Mouse (Mus musculus): Measurements from ENCODE around the gene Asphd2.

Asphd2 gene

DNA sequence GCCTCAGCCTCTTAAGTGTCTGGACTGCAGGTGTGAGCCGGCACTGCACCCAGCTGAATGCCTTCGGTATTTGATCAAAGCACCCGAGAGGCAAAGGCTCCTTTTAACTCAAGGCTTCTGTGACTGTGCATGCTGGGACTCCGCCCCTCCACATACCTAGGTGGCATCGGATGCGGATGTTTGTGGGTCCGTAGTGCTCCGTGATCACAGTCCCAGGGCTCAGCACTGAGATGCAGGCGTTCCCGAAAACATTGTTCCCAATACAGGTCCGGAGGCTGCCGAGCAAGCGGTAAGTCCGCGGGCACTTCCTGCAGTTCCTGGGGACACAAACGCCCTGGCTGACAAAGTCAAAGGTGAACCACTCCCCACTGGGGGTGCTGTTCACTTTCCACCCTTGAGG is 3.7 kb downstream of the Asphd2 start:
- no peak for DNase-seq (ENCODE audit: low spot score)

DNA sequence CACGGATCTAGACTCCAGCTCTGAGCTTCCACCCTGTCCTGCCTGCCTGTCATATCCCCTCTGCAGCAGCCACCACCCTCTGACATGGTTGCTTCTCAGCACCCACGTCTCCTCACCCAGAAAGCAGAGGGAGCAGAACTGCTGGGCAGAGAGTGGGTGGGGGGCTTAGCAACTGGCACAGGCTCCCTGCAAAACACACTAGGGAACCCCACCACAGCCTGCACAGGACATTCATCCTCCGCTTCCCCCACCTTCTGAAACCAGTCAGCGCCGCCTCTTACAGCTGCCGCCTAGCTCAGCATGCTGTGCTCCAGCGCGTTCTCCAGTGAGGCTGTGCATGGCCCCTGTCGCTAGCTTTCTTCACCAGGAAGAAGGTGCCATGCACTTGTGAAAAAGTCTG is 5.3 kb downstream of the Asphd2 start:
- no peak for DNase-seq (ENCODE audit: low spot score)

DNA sequence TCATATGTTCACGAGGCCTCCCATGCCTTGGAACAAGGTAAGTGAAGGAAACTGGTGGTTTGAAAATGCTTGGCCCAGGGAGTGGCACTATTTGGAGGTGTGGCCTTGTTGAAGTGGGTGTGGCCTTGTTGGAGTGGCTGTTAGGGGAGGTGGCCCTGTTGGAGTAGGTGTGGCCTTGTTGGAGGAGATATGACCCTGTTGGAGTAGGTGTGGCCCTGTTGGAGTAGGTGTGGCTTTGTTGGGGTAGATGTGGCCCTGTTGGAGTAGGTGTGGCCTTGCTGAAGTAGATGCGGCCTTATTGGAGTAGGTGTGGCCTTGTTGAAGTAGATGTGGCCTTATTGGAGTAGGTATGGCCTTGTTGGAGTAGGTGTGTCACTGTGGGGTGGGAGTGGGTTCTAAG is 8.7 kb downstream of the Asphd2 start:
- DNase-seq (ENCODE audit: low spot score): no peak

DNA sequence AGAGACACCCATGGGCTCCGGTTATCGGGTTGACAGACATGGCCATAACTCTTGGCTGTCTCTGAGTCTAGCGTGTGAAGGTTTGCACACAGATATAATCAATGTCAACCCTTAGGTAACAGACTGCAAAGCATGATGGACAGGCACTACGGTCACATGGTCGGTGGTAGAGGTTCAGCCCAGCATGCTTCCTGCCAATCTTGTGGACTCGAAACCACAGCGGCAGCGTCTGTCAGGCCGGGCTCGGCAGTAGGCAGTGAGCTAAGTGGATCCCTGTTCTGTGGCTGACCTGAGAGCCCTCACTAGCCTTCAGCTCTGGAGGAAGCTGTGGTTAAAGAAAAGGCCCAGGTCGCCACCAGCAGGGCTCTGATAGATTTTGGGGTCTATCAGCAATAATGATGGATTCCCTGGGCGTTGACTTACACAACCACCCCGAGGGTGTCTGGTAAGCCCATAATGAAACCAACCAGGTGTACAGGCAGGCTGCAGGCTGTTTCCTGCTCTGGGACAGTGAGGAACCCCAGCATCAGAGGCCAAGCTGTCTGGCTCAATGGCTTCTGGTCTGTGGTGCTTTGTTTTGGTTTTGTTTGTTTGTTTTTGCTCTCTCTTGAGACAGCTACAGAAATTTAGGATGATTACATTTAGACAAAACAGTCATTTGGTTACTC is 9.7 kb downstream of the Asphd2 start:
- no peak for DNase-seq (ENCODE audit: low spot score)

DNA sequence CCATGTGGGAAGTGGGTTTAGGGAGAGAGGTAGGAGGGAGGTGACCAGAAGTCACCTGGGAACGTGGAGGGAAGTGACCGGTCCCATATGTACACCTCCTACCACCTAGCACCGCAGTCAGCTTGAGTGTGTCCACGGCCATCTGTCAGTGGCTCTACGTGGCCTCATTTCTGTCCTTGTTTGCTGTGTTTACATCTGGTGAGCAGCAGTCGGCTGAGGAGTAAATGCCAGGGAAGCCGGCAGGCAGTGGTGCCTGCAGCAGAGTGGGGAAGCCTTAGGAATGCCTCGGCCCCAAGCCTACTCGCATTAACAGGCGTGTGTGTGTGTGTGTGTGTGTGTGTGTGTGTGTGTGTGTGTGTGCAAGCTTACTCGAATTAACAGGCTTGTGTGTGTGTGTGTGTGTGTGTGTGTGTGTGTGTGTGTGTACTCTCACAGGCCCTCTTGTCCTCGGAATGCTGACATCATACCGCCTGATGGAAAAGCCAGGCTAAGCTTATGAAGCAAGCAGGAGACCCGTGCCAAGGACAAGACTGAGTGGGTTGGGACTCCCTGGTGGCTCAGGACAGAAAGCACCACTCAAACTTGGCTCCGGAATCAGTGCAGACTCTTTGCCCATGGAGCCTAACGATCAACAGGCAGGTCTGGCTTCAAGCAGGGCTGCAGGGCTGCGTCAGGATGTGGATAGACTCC is 11.9 kb downstream of the Asphd2 start:
- DNase-seq (ENCODE audit: low spot score): peak; percentile 62

DNA sequence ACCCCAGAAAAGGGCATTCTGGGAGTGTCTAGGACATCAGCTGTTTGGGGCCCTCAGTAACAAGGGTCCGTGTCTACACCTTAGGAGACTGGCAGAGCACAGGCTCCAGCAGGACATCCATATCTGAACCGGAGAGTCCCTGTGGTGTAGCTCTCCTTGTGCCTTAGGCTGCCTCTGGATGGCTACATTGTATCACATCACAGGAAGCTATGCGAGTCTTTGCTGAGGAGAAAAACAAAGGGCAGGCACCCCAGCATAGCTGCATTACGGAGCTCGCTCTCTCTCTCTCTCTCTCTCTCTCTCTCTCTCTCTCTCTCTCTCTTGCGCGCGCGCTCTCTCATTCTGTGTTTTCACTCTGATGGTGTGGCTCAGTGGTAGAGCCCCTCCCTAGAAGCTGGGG is 12.6 kb downstream of the Asphd2 start:
- no peak for DNase-seq (ENCODE audit: low spot score)

DNA sequence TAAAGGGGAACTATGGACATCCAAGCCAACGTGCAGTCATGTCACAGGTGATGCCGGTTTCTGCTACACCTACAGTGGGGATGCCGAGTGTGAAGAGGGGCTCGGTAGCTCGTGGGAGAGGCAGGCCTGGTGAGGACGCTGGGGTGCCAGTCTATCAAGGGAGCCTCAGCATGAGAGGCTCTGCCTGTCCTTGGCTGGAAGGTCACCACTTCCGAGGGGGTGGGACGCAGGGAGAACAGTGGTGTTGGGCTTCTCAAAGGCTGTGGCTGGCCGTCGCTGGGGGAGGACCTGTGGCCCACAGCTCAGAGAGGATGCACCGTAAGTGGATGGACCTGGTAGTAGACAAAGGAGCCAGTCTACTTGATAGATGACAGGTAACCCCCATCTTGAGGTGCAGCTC is 13.5 kb downstream of the Asphd2 start:
- DNase-seq (ENCODE audit: low spot score): no peak

DNA sequence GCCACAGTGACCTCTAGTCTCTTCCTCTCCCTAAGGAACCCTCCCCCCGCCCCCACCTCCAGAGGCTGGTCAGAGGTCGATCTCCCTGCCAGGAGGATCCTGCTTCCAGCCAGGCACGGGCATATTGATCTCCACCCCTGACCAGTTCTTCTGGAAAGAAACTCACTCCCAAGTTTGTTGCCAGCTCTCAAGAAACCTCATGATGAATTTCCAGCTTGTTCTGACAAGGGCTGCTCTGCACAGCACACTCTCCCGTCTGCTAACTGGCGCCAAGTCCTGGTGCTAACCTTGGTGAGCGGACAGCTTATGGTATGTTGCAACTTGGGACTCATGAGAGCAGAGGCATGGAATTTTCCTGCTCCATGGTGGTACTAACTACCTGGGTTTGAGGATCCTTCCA is 15.9 kb downstream of the Asphd2 start:
- DNase-seq (ENCODE audit: low spot score): no peak

DNA sequence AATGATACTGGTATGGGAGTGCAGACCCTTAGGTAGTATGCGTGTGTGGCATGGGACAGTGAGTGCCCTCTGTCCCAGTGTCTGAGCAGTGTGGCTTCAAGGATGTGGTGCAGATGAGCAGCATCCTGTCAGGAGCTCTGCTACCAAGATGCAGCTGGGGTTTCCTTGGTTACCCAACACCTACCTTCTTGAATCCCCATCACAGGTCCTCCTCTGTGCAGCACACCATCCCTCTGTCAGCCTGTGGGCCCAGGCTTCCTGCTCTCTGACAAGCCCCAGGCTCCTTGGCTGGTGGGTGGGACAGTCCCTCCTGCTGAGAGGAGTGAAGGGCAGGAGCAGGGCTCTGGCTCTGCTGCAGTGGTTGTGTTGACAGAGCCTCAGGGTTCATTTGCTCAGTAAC is 17.3 kb downstream of the Asphd2 start:
- no peak for DNase-seq (ENCODE audit: low spot score)

DNA sequence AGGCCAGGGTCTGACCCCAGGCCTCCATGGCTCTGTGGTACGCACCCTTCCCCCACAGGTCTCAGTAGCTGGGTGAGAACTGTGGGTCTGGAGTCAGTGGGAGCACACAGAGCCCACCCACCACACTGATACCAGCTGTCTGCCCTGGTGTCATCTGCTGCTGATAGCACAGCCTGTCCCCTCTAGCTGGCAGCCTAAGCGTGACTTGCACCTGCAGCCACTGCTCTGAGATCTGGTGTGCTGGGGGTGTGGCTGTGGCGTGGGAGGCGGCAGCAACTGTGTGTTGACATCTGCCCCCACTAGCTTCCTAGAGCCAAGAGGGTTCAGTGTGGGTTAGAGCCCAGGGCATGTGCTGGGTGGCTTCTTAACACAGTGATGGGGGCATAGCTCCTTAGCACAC is 18.6 kb downstream of the Asphd2 start:
- no peak for DNase-seq (ENCODE audit: low spot score)

DNA sequence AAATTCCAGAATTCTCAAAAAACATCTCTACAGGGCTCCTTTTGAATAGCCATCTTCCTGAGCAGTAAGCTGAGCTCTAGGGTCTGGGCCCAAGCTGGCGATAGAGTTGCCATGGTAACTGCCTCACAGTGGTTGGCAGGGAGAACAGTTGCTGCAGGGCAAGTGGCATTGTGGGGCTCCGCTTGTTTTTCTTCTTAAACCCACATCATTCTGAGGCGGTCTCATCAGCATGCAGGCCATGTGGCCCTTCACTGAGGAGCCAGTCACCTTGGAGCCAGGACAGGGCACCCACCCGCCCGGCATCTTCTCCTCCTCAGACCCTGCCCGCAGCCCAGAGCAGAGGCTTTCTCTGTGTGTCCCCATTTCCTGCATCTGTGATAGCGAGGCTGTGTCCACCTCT is 22.7 kb downstream of the Asphd2 start:
- no peak for DNase-seq (ENCODE audit: low spot score)

DNA sequence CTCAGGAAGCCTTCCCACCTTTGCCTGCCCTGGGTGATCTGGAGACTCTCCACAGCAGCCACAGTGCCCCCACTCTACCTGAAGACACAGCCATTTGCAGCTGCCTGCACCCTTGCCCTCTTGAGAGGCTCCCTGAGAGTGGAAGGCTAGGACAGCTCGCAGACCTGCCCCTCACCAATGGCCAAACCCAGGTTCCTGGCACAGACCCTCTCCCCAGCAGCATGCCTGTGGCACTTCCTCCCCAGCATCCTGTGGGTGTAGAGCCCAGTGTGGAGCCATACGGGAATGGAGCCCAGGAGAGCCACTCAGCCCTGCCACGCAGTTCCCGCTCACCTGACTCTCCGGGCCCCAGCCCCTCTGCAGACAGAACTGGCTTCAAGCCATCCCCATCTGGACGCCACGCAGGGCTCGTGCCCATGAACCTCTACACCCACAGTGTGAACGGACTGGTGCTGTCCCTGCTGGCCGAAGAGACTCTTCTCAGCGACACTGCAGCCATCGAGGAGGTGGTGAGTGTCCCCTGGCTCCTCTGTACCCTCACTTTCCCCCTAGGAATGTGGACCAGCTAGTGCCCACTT is 24.3 kb downstream of the Asphd2 start:
- DNase-seq (ENCODE audit: low spot score): no peak

DNA sequence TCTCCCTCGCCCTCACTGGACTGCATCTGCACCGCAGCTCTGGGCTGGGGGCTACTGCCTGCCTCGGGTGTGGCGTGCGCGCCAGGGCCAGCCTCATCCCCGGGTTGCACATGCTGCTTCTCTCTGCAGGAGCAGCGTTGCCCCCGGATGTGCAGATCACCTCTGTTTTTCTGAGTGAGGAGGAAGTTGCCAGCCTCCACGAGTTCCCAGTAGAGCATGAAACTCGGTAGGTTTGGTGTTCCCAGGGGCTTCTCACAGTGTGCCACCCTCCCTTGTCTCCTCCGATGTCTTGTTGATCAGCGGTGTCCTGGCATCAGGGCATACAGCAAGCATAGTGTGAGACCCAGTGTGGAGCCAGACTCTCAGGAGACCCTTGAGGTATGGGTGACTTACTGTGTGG is 25.3 kb downstream of the Asphd2 start:
- no peak for DNase-seq (ENCODE audit: low spot score)

DNA sequence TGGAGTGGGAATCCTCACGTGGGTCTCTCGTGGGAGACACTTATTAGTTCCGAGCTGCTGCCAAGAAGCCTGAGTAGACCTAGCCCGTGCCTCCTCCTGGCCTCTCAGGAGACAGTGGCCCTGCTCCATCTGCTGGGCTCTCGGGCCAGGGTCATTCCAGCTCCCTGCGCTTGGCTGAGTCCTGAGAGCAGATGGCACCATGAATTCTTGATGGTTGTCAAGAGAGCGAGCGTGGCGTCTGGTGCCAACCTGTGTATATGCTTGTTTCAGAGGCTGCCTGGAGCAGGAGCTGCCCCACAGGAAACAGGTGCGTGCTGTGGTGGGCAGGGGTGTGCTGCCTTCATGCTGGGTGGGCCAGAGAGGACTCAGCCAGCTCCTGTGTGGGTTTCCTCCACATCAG is 26.0 kb downstream of the Asphd2 start:
- no peak for DNase-seq (ENCODE audit: low spot score)

DNA sequence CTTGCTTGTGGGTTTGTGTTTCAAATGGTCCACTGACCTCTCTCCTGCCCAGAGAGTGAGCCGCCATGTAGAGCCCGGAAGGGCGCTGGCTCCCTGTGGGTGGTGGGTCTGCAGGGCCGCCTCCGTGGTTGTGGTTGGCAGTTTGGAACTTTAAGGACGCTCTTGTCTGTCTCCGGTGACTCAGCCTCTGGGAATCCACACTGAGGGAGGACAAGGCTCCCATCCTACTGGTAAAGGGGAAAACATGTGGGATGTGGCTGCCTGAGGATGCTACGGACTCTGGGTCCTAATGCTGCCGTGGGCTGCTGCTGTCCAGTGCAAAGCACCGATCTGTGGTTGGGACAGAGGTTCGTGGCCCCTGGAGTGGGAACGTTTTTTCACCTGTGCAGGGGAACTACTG is 26.7 kb downstream of the Asphd2 start:
- no peak for DNase-seq (ENCODE audit: low spot score)

DNA sequence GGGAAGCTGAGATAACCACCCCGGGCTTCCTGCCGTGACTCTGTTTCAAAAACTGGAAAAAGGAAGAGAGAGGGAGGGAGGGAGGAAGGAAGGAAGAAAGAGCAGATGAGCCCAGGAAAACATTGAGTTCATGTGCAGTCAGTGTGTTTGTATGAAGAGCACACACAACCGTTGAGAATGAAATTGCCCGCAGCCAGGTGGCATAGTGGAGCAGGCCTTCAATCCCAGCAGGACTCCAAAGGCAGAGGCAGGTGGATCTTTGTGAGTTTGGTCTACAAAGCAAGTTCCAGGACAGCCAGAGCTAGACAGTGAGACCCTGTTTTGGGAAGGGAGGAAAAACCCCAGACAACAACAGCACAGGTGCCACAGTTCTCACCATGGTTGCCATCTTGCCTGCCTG is 27.3 kb downstream of the Asphd2 start:
- no peak for DNase-seq (ENCODE audit: low spot score)

DNA sequence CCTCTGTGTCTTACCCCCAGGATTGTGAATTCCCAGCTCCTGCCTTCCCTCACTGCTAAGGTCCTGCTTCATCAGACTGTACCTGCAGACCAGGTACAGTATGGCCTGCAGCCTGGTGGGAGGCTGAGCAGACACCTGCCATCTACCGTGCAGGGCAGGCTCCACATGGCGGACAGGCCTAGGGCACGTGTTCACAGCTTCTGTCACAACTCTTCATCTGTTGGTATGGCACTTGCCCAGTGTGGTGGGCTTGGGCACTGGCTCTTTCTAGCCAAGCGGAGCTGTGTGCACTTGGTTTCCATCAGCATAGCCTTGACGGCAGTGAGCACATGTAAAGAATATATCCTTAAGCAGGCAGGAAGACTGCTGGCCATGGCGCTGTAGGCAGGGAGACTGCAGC is 27.8 kb downstream of the Asphd2 start:
- no peak for DNase-seq (ENCODE audit: low spot score)

DNA sequence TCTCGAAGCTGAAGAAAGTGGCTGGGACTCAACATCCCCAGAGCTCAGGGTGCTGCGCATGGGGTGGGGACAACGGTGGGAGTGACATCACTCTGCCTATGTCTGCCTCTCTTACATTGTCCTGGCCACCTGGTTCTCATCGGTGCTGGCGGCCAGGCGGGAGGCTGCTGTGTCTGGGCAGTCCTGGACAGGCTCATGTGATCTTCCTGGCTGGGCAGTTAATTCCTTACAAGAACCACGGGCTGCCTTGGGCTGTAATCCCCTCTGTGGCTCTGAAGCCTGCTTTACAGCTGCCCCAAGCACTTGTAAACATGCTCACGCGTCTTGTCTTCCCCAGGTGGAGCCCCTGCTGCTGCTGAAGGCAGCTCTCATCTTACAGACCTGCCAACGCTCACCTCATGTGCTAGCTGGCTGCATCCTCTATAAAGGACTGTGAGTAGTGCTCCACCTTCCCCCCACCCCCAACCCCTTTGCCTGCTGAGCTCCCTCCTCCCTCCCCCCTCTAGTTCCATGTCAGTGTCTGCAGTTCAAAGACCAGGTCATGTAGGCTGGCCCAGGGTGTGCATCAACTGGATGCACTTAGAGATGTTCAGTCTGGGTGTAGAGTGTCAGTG is 30.4 kb downstream of the Asphd2 start:
- DNase-seq (ENCODE audit: low spot score): peak; percentile 70

DNA sequence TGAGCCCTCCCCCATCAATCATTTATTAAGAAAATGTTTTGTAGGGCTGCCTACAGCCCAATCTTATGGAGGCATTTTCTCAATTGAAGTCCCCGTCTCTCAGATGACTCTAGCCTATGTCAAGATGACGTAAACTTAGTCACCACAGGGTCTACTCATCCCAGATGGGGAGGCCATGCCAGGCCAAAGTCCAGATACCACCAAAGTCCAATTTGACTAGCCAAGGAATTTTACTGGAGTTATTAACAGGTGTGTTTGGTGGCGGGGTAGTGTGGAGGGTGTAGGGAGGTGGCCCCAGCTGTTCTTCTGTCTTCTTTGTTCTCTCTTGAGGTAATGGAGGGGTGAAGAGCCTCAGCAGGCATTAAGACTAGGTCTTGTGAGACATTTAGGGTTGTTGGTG is 34.6 kb downstream of the Asphd2 start:
- DNase-seq (ENCODE audit: low spot score): no peak

DNA sequence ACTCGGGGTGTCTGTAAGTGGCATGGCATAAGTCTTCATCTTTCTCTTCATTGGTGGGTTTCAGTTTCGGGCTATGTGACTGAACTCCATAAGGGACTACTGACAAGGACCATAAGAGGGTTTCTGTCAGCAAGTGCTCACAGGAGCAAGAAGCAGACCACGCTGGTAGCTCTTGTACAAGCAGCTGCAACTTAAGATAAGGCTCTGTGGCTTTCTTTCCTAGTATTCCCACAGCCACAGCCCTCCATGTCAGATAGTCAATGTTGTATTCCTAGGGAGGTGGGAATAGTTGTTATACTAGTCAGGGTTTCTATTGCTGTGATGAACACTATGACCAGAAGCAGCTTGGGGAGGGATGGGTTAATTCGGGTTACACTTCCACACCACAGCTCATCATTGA is 35.1 kb downstream of the Asphd2 start:
- no peak for DNase-seq (ENCODE audit: low spot score)

DNA sequence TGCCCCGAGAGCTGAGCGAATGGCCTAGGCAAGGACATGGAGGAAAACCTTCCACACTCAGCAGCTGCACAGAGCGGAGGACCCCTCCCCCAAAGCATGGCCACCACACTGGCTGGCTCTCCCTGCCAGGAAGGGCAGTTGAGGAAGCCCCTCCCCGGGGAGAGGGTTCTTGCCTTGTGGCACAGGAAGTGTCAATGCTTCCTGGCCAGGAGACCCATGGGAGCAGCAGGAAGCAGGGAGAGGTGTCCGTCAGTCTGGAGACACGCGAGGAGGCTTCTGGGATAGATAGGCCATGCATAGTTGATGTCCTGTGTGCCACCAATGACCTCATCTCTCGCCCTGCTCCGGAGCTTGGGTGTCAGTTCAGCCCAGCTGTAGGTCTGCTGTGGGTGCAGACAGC is 38.3 kb downstream of the Asphd2 start:
- no peak for DNase-seq (ENCODE audit: low spot score)

DNA sequence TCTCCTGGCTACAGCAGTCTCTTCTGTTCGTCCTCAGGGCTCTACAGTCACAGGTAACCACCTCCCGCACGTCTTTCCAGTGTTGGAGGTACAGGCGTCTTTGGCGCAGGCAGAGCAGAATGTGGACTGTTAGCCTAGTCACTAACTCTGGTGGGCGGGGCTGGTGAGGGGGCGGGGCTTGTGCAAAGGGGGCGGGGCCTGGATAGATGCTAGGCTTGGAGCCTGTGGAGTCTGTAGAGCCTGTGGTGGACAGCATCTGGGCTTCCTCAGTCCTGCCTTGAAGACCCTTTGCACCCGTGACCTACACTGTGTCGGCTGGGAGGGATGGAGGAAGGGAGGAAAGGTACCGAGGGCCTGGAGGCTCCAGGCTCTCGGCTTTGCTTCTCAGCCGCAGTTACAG is 38.8 kb downstream of the Asphd2 start, which contains the start of gene Gm6583:
TSS of gene Gm6583 (minus strand) at position 124 of the 400 bp plus-strand sequence.
- no peak for DNase-seq (ENCODE audit: low spot score)

DNA sequence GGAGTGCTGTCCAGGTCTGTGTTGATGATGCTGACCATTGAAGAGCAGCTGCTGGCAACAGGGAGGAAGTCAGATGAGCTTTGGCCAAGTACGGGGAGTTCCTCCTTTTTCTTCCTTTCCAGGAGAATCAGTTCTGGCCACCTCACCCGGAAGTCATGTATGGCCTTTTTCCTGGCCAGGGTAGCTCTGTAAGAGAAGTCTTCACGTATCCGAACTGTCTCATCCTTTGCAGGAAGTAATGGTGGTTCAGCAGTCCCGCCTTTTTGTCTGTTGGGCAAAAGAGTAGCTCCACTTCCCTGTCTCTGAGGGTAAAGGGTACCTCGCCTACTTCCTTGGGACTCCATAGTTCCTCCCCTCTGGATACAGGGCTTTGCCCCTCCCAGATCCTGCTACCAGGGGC is 39.2 kb downstream of the Asphd2 start:
- DNase-seq (ENCODE audit: low spot score): no peak

Data from MN1 (cell line).